In genomic region chr6:118336541-118337480, GRCm38 (mm10) we compare ENCODE assay signal across 10 mouse cellular contexts.
DNase-seq lines count a peak whose midpoint lies in the region; ATAC-seq and TF ChIP-seq lines count a peak whose summit lies in the region.
"Had no signal": no experiment of that assay in that cellular context is flagged by ENCODE, and none has a peak within 500 bp of the region (broad histone marks: within the 10 kb centered on the region; RNA-seq: fewer than 3 reads in every experiment).

No protein-coding gene starts in this region.

- ATAC-seq in midbrain, embryonic 15.5 days (replicated peaks): peak; percentile 52; the same call in 1 of the 2 replicates
- no peak for ATAC-seq in midbrain, embryonic 11.5 days (ENCODE audit: low FRiP score)
- peak; percentile 64 for ATAC-seq in common myeloid progenitor, adult 5-6 weeks (replicated peaks; ENCODE audit: low read depth, poor library complexity, severe bottlenecking)
- peak; percentile 82 for ATAC-seq in hindbrain, postnatal 0 days

- no peak overlapping the region for H3K9ac ChIP-seq in midbrain, embryonic 15.5 days
- no peak overlapping the region for H3K9ac ChIP-seq in midbrain, embryonic 11.5 days (ENCODE audit: low read length)
- no peak overlapping the region for H3K9ac ChIP-seq in hindbrain, postnatal 0 days (replicated peaks; ENCODE audit: low read length)

- H3K4me3 ChIP-seq in midbrain, embryonic 15.5 days: no peak overlapping the region
- no peak overlapping the region for H3K4me3 ChIP-seq in midbrain, embryonic 11.5 days (ENCODE audit: low read depth, low read length)
- no peak overlapping the region for H3K4me3 ChIP-seq in hindbrain, postnatal 0 days (ENCODE audit: low read length)
- H3K4me3 ChIP-seq: heart, adult 2 months had no signal

- TF ChIP-seq CTCF in hindbrain, postnatal 0 days (IDR thresholded peaks at IDR 0.05; ENCODE audit: low read depth): no peak

- peak; percentile 89 for DNase-seq in heart, adult 11 months
- DNase-seq in heart, adult 8-10 months (ENCODE audit: low spot score): no peak
- DNase-seq in midbrain, embryonic 11.5 days (ENCODE audit: low spot score, missing footprints): no peak
- DNase-seq in hindbrain, postnatal 0 days (ENCODE audit: low spot score): peak; percentile 79
- DNase-seq in spleen, postnatal 10 days (ENCODE audit: low spot score in 2 of 2): no peak
- DNase-seq in ovary, adult 18-20 months (ENCODE audit: low spot score): no peak
- DNase-seq: heart, adult 2 months; lung, adult 2 months had no signal

- H3K27ac ChIP-seq in midbrain, embryonic 15.5 days: no peak overlapping the region
- H3K27ac ChIP-seq in midbrain, embryonic 11.5 days (ENCODE audit: low read depth, low read length): no peak overlapping the region
- peak overlapping the region; percentile 45; the same call in 1 of the 2 replicates for H3K27ac ChIP-seq in hindbrain, postnatal 0 days
- H3K27ac ChIP-seq: heart, adult 2 months had no signal

- H3K4me1 ChIP-seq in midbrain, embryonic 15.5 days: no peaks in the 10 kb centered on the region
- H3K4me1 ChIP-seq in midbrain, embryonic 11.5 days (ENCODE audit: control insufficient read depth, insufficient read depth, low read length): no peaks in the 10 kb centered on the region
- H3K4me1 ChIP-seq in hindbrain, postnatal 0 days (ENCODE audit: insufficient read depth, low read length): peaks cover 12% of the 10 kb centered on the region

- no peaks in the 10 kb centered on the region for H3K27me3 ChIP-seq in midbrain, embryonic 15.5 days (replicated peaks)
- H3K27me3 ChIP-seq in midbrain, embryonic 11.5 days (ENCODE audit: control insufficient read depth, insufficient read depth, low read length): no peaks in the 10 kb centered on the region
- no peaks in the 10 kb centered on the region for H3K27me3 ChIP-seq in hindbrain, postnatal 0 days (ENCODE audit: insufficient read depth, low read length)

- H3K4me2 ChIP-seq in midbrain, embryonic 15.5 days: no peak overlapping the region
- H3K4me2 ChIP-seq in midbrain, embryonic 11.5 days: no peak overlapping the region
- H3K4me2 ChIP-seq in hindbrain, postnatal 0 days (ENCODE audit: low read depth, low read length): 0 out of 2 replicates have a peak overlapping the region, but pooled peaks have one; percentile 5

- no peaks in the 10 kb centered on the region for H3K36me3 ChIP-seq in midbrain, embryonic 15.5 days (replicated peaks)
- H3K36me3 ChIP-seq in midbrain, embryonic 11.5 days (ENCODE audit: control insufficient read depth, insufficient read depth, low read length): no peaks in the 10 kb centered on the region
- no peaks in the 10 kb centered on the region for H3K36me3 ChIP-seq in hindbrain, postnatal 0 days (ENCODE audit: insufficient read depth, low read length)

- WGBS in midbrain, embryonic 15.5 days: 63% methylated on average over 14 of the region's 14 CpGs
- 78% methylated on average over 14 of the region's 14 CpGs for WGBS in midbrain, embryonic 11.5 days
- WGBS in hindbrain, postnatal 0 days: 38% methylated on average over 14 of the region's 14 CpGs

- H3K9me3 ChIP-seq in midbrain, embryonic 15.5 days: no peaks in the 10 kb centered on the region
- H3K9me3 ChIP-seq in midbrain, embryonic 11.5 days (ENCODE audit: control insufficient read depth, low read length): no peaks in the 10 kb centered on the region
- no peaks in the 10 kb centered on the region for H3K9me3 ChIP-seq in hindbrain, postnatal 0 days (ENCODE audit: low read length)

Comparison
In these comparisons a context has a peak if more than half of its experiments do, and no peak if none do; other contexts are left out.
1. DNase-seq: peak in heart, adult 11 months (single experiment) and hindbrain, postnatal 0 days (single experiment); none in heart, adult 8-10 months (single experiment), midbrain, embryonic 11.5 days (single experiment), spleen, postnatal 10 days (0 of 2) and ovary, adult 18-20 months (single experiment).